Mouse (Mus musculus): ENCODE results near the gene Rpa1. TPM values are rescaled to one million over a fixed set of nuclear protein-coding genes. Genes with fewer than 3 reads are reported as not detected.
"Not testable (repeated sequence)": the region's sequence is repeated elsewhere in the genome, so short reads cannot be mapped to it uniquely, and the experiment has no call there.

Gene Rpa1
- total RNA-seq, 1 experiment from 2014 or later = 59.3 TPM

GRCm38 (mm10) chr11:75323326-75323737 lies 24.8 kb downstream of the Rpa1 start:
- DNase-seq = no peak

GRCm38 (mm10) chr11:75319246-75319645 lies 28.9 kb downstream of the Rpa1 start:
- DNase-seq = no peak

- no peak for DNase-seq
Measured at GRCm38 (mm10) chr11:75318351-75319221, 29.5 kb downstream of the Rpa1 start.

- DNase-seq = no peak
Measured at GRCm38 (mm10) chr11:75313834-75314233, 34.3 kb downstream of the Rpa1 start.

GRCm38 (mm10) chr11:75311751-75312150 lies 36.4 kb downstream of the Rpa1 start:
- DNase-seq = no peak

- DNase-seq = no peak
Measured at GRCm38 (mm10) chr11:75310813-75311212, 37.3 kb downstream of the Rpa1 start.

DNA sequence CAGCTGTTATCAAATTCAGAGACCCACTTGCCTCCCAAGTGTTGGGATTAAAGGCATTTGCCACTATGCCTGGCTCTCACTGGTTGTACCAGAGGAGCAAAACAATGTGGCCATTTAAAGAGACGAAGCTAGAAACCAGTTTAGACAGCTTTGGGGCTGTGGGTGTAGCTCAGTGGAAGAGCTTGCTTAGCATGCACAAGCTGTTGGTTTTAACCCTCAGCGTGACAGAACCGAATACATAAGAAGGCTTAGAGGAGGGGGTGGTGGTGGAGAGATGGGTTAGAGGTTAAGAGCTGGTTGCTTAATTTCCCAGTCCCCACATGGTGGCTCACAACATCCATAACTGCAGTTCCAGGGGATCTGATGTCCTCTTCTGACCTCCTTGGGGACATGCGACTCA lies 39.5 kb downstream of the Rpa1 start:
- no peak for DNase-seq

DNA sequence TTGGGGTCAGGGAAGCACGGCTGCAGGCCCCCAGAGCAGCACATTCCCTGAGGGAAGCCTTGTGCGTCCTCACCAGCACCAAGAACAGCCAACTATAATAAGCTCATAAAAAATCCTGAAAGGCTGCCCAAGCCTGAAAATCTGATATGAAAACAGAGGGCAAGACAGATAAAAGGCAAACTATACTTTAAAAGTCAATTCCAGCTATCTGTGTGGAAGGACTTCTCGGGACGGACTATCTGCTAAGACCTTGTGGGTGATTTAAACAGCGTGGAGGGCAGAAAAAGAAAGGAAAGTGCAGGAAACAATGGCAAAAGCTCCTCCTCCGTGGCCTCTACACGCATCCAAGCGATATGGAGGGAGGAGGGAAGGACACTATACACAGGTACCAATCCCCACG lies 43.3 kb downstream of the Rpa1 start:
- DNase-seq = no peak

DNA sequence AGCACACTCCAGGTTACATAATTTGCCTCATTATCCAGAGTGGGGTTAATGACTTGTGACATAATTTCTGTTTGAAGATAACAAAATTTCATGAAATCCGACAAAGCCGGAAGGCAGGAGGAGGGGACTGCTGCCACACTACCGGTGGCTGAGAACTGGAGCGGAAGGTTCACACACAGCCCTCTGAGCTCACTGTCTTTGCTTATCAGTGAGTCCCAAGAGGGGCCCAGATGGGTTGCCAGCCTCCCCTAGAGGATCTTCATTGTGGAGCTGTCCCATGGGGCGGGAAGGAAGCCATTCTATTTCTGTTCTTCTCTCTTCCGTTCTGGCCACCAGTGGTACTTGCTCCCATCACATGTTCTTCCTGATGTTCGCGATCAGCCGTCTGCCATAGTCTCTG lies 47.2 kb downstream of the Rpa1 start:
- DNase-seq = no peak

GRCm38 (mm10) chr11:75299786-75300185 lies 48.3 kb downstream of the Rpa1 start:
- DNase-seq = no peak

- no peak for DNase-seq
Measured at GRCm38 (mm10) chr11:75298491-75298890, 49.6 kb downstream of the Rpa1 start.

DNA sequence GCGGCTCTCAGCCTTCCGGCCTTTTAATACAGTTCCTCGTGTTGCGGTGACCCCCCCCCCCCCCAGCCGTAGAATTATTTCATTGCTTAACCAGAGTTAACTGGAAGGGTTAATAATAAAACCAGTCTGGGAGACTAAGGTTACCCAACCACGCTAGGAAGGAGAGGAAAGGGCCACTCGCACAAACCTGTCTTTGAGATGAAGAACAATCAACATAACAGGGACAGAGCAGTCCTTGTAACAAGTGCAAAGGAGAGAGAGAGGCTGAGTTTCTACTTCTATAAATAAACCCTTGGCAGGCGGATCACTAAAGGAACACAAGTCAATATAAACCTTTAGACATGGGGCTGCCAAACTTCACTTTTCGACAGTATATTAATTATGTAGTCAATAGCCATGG lies 50.5 kb downstream of the Rpa1 start:
- no peak for DNase-seq

DNA sequence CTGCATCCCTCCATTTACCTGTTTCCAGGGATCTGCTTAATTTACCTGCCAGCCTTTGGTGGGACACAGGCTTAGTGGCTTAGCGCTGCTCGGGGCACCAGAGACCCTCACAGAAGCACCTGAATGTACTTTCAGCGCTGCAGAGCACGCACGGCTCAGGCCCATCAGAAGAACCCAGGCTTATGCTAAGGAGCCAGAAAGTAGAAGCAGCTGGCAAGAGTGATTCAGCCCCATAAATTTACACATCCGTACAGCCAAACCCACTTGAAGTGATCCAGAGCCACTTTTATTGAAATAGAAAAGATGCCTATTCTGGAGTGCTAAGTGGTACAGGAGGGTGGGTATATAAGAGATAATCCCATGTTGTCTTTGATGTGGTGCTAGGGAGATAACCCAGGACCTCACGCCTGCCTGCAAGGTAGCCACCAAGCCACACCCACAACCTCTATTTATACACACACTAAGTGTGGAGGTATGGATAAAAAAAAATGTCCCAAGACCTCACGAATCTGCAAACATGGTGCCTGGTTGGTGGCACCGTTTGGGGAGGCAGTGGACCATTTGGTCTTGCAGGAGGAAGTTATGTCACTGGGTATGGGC lies 51.6 kb downstream of the Rpa1 start:
- DNase-seq = no peak

GRCm38 (mm10) chr11:75295534-75295933 lies 52.6 kb downstream of the Rpa1 start:
- not testable (repeated sequence) for DNase-seq

DNA sequence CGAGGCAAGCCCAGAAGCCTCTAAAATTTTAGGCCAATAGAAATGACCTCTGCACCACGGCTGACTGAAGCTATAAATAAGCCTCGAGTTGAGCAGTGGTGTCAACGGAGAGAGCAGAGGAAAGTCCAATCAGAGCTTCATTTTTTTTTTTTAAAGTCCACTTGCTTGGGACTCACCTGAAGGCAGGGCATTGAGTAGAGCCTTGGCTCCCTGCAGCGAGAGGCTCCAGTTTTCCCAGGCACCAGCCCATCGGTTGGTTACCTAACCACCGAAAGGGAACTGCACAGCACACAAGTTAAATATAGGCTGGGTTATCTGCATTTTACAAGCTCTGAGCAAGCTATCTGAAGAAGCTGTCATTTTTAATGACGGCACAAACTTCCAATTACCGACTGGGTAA lies 53.3 kb downstream of the Rpa1 start:
- DNase-seq = no peak

- no peak for DNase-seq
Measured at GRCm38 (mm10) chr11:75293852-75294361, 54.2 kb downstream of the Rpa1 start.

DNA sequence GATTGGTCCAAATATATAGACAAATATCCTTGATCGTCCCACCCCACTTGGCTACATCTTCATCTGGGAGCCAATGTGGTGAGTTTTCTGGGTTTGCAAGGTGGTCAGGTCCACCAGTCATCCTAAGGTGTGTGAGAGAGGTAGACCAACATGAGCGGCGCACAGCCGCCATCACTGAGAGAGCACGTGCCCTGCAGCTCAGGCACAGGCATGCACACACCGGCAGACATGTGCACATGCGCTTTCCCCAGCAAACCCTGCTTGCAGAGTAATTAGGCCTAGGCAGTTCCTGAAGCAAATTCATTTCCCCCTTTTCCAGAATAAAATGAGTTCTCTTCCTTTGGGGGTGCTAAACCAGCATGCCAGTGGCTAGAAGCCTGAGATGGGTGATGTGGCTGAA lies 55.8 kb downstream of the Rpa1 start:
- DNase-seq = no peak

- peak; percentile 32 for DNase-seq
Measured at GRCm38 (mm10) chr11:75291389-75292215, 56.5 kb downstream of the Rpa1 start.

GRCm38 (mm10) chr11:75290566-75291271 lies 57.4 kb downstream of the Rpa1 start:
- DNase-seq = peak; percentile 90

DNA sequence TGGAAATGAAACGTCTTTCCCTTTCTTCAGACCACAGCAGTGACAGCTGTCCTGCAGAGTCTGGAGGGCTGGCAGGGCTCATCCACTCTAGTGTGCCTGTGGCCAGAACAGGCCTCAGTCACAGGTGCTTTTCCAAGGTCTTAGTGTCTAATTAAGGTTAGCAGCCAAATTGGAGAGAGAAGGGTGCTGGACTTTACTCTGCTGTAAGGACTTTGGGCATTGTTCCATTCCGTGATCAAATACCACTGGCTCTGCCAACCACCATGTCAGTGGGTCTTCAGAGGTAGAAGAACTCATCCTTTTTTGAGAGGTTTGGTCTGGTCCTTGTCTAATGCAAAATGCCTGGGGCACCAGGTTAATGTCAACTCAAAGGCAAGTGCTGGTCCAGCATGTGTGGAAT lies 59.0 kb downstream of the Rpa1 start:
- no peak for DNase-seq

DNA sequence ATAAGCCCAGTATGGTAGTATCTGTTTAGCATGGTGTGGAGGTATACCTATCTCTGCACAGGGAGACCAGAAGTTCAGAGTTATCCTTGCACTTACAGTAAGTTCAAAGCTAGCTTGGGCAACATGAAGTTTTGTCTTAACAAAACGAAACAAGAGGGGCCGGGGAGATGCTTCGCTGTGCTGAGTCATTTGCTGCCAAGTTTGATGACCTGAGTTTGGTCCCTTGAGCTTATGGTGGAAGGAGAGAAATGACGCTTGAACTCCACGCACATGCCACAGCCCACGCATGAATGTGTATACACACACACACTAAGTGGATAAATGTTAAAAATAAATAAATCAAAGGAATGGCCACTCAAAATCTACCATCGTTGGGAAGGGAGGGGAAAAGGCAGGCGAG lies 59.6 kb downstream of the Rpa1 start:
- DNase-seq = no peak

- DNase-seq = no peak
Measured at GRCm38 (mm10) chr11:75287940-75288339, 60.2 kb downstream of the Rpa1 start.

All from adrenal gland, postnatal 14 days (tissue).